Mouse (Mus musculus) left cerebral cortex, postnatal 4 days (tissue): ENCODE data around the gene Klc2. TPM values are rescaled to one million over a fixed set of nuclear protein-coding genes. Genes with fewer than 3 reads are reported as not detected.

Experiments
- DNase-seq: peaks from one replicate; pipeline ENCODE4 v3.0.0-alpha.2; 2022
- intact Hi-C: fragments of 180-260 bp; cut with DNase I; formaldehyde crosslinking; loops from one replicate; pipeline ENCODE4 v1.15.1; 2025
- total RNA-seq, 2 experiments: library from RNA; stranded (reverse); gene quantifications; 2 replicates each; pipeline ENCODE4 v1.2.3; 2021

Klc2 gene
- total RNA-seq, 2 experiments from 2014 or later: 155 to 159 TPM

DNA sequence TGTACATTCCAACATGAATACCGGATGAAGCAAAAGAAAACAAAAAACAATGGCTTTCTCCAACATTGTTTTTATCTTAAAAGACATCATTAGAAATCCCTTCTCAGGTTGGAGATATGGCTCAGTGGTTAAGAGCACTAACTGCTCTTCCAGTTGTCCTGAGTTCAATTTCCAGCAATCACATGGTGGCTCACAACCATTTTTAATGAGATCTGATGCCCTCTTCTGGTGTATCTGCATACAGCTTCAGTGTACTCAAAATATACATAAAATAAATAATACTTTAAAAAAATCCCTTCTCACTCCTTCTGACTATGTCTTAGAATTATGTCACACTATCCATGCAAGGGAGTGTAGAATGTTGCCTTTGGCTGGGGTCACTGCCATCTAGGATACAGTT lies 39.1 kb downstream of the Klc2 start:
- intact Hi-C loops: no loop called here
- no peak for DNase-seq

- DNase-seq: no peak
- intact Hi-C loops: no loop called here
Measured at GRCm38 (mm10) chr19:5073518-5073917, 44.8 kb downstream of the Klc2 start.

DNA sequence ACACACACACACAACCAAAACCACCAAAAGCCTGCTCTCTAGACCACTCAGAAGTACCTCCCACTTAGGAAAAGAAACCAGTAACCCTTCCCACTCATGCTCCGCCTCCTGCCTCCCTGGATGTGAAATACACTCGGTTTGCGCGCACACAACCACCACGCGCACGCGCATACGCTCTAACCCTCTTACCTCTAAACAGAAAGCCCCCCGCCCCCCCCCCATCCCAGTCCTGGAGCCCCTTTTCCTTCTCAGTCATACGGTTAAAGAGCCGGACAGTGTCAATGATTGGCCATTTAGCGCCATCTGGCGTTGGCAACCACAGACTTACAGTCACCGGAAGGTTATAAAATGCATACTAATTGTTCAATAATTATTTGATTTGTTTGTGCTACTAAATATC lies 45.3 kb downstream of the Klc2 start:
- peak; percentile 74 for DNase-seq
- intact Hi-C loops: no loop called here

DNA sequence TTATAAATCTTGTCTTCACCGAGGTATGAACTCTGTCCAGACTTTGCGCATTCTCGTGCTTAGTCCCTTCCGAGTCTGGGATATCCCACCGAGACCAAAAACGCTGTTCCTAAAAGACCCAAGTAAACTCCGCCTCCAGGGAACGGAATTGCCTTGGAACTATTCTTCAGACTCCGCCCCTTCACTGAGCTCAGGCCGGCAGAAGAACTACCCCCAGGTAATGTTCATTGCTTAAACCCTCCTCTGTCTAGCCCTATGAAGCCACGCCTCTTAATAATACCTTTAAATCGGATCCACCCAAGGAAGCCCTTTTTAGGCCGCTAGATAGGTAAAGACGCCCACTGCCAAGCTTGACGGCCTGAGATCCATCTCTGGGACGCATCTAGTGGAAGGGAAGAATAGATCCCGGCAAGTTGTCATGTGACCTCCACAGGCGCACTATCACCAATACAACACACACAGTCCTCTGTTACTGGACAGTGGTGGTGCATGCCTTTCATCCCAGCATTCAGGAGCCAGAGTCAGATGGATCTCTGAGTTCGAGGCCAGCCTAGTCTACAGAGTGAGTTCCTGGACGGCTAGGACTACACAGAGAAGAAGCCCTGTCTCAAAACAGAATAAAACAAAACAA lies 45.9 kb downstream of the Klc2 start:
- intact Hi-C loops: no loop called here
- DNase-seq: no peak

- intact Hi-C loops: no loop called here
- peak; percentile 41 for DNase-seq
Measured at GRCm38 (mm10) chr19:5071545-5072369, 46.6 kb downstream of the Klc2 start.

DNA sequence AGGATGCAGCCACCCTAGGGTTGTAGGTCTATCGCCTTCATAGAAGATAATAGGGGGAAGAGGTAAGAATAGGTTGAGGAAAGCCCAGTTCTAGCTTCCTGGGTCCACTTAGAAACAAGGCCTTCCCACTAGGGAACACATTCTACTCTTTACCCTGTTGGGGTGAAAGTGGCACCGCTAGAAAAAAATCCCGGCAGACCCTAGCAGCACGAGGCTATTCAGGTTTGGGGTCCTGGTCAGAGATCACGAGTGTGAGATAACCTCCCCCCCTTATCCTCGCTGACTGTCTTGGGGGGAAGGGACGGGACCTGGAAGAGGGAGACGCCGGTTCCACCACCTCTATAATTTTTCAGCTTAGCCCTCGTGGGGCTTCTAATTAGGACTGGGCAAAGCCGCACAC lies 47.3 kb downstream of the Klc2 start:
- intact Hi-C loops: no loop called here
- no peak for DNase-seq

- intact Hi-C loops: no loop called here
- DNase-seq: no peak
Measured at GRCm38 (mm10) chr19:5069978-5070377, 48.4 kb downstream of the Klc2 start.

DNA sequence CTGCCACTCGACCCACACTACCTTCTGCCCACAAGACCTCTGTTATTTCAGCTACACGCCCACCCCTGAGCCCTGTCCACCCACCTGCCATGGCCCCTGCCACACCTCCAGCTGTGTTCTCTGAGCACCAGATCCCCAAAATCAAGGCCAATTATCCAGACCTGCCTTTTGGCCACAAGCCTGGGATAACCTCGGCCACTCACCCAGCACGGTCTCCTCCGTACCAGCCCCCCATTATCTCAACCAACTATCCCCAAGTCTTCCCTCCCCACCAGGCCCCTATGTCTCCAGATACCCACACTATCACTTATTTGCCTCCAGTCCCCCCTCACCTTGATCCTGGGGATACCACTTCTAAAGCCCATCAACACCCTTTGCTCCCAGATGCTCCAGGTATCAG lies 48.9 kb downstream of the Klc2 start:
- intact Hi-C loops: no loop called here
- DNase-seq: no peak

- DNase-seq: peak; percentile 49
- intact Hi-C loops: no loop called here
Measured at GRCm38 (mm10) chr19:5068570-5069234, 49.7 kb downstream of the Klc2 start.

DNA sequence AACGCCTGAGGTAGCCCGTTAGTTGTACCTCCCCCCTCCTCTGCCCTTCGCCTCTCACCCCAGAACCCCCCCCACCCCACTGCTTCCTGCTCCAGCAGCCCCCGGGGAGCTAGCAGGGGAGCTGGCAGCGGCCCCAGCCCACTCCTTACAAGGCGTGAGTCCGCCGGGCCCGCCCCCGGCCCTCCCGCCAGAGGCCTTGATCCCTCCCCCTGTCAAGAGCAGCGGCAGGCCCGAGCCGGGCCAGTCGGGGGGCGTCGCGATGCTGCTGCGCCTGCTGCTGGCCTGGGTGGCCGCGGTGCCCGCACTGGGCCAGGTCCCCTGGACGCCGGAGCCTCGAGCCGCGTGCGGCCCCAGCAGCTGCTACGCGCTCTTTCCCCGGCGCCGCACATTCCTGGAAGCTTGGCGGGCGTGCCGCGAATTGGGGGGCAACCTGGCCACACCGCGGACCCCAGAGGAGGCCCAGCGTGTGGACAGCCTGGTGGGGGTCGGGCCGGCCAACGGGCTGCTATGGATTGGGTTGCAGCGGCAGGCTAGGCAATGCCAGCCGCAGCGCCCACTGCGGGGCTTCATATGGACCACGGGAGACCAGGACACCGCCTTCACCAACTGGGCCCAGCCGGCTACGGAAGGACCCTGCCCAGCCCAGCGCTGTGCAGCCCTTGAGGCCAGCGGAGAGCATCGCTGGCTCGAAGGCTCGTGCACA lies 50.3 kb downstream of the Klc2 start, which contains the start of gene Cd248:
Cd248 (plus strand) TSS at position 212 of the 703 bp plus-strand sequence.
- intact Hi-C loops: no loop called here
- DNase-seq: peak; percentile 73

DNA sequence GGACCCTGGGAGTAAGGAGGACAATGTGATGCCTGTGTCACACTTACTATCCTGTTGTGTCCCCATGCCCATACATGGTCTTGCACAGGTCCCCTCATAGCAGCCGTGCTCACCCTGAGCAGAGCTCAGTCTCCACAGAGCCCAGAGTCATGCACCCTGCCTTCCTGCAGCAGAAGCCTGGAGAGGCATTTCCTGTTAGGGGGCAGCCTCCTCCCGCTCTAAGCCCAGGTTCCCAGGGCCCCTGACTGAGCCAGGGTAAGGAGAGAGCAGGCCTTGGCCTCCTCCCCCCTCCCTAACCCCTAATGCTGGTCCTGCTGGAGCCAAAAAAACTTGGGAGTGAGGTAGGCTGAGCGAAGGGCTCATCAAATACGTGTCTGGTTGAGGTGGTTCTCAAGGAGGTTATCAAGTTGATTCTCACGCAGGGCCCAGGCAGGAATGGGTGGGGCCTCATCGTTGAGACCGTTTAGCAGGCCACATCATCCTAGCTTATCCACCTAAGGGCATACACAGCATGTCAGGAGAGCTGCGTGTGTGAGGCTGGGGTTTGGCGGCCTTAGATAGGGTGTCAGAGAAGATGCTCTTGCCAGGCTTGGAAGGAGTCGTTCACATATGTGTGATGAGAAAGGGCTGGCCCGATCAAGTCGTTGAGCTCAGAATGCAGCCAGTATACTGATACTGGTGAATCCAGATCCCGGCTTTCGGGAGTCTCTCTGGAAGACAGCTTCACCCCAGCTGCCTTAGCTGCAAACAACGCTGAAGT lies 51.1 kb downstream of the Klc2 start:
- DNase-seq: no peak
- intact Hi-C loops: no loop called here

DNA sequence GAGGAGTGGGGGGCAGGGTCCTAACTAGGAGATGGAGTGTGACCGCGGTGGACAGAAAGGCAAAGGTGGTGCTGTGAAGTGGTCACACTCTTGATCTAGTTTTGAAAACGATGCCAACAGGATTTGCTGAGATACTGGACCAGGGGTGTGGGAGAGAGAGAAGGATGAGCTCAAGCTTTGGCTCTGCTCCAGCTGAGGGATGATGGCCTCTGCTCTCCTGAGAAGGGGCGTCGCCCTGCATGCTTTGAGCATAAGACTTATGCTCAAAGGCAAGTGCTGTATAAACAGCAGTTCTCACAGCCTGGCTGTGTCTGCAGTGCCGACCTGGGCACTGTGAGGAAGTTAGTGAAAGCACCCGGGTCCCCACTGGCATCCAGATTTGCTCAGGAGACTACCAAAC lies 53.3 kb downstream of the Klc2 start:
- no peak for DNase-seq
- intact Hi-C loops: no loop called here

DNA sequence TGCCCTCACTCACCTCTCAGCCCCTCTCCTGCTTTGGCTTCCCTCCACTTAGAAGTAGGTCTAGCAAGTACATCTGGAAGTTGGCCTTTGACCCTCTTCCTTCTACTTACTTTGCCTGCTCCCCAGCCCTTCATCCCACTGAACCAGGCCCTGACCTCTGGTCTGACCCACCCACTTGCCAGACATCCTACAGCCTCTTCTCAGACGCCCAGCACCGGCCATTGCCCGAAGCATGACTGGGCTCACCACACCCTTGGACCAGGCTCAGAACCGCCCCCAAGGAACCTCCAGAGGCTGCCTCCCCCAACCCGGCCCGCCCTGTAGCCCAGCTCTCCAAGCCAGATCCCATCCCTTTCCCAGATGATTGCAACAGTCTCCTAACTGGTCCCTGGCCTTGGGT lies 55.9 kb downstream of the Klc2 start:
- DNase-seq: no peak
- intact Hi-C loops: no loop called here

DNA sequence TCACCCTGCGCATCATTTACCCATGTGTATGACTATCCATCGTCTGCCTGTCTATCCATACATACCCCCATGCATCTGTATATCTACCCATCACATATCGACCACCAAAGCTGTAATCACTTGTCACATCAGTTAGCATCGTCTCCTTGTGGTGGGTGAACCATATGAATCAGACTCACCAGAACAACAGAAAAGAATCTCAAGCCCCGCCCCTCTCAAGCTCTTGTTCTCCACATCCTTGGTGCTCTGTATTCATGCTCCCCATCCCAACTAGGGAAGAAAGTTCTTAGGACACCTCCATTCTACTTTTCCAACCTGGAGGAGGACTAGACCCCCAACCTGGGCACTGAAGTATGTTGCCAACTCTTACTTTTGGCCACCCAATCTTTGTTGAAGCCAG lies 56.3 kb downstream of the Klc2 start:
- intact Hi-C loops: no loop called here
- no peak for DNase-seq

- DNase-seq: no peak
- intact Hi-C loops: no loop called here
Measured at GRCm38 (mm10) chr19:5060365-5061330, 57.7 kb downstream of the Klc2 start.

DNA sequence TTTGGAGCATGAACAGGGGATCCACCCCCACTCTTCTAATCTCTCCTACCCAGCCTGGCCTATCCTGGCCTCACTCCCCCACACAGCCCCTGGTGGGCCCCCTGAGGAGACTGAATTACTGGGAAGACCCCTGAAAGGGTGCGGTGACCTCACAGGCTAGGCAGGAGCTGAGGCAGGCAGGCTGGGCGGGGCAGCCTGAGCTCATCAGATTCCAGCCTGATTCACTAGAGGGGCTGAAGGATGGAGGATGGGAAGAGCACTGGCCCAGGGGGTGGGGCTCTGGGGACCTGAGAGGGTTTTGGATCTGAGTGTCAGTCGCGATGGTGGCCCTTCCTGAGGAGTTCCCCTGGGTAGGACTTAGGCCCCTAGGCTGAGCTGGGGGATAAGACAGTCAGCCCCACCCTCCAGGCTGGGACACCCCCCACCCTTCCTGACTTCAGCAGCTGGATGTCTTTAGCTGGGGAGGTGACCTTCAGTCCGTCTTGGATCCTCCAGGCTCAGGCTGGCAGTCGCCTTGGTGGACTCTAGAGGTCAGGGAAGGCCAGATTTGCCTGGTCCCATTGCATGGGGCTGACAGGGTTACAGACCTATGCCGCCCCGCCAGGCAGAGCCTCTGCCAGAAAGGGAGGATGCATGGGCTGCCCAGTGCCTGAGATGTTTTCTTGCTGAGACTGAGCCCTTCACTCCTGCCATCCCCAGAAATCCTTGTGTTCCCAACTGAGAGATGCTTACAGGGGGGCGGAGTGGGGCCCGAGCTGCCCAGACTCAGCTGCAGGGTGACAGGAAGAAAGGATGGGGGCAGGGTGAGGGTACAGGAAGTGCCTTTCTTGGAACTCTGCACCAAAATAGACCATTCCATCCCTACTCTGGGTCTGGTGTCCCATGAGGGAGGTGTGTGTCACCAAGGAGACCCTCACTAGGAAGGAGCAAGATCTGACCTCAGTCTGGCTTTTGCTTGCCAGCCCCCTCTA lies 59.3 kb downstream of the Klc2 start:
- no peak for DNase-seq
- intact Hi-C loops: no loop called here

DNA sequence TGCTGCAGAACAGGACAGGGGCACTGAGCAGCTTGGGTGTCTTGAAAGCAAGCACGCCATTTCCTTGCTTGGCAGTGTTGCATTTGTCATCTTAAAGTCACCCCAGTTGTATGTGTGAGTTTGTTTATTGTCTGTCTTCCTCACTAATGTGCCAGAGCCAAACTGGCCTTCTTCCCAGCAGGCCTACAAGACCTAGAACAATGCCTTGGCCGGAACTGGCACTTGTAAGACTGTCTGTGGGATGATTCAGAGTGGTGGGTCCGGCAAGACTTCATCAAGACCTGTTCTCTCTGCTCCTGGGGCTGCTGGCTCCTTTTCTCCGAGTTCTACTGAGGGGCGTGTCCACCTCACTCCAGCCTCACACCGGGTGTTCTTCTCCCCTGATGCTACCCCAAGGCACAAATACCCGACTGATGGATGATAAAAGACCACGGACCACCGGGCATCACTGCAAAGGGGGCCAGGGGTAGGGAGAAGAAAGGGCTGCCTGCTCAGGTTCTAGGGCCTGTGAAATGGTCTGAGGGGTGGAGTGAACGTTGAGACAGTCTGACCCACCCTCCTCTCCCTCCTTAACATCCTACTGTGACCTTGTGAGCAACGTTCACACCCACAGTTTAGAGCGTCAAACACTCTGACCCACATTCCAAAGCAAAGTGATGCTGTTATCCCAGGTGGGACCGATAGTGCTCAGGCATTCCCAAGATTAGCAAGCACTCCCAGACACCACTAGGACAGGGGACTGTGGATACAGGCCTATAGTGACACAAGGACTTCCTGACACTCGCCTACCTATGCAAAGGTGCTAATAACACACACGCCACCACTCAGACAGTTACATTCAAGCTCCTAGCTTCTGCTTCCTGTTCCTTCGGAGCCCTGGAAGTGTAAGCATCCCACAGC lies 60.2 kb downstream of the Klc2 start:
- intact Hi-C loops: no loop called here
- no peak for DNase-seq
